Mouse (Mus musculus) lung, postnatal 0 days (tissue): ENCODE data around the gene Ythdc1.

Experiments
- CTCF ChIP-seq: IDR thresholded peaks from 2 replicates; pipeline ENCODE4 v1.5.1; 2016; ENCODE audit warnings: antibody characterized with exemption, mild to moderate bottlenecking
- EP300 ChIP-seq: IDR thresholded peaks from 2 replicates; pipeline ENCODE4 v1.6.1; 2016; ENCODE audit warnings: antibody characterized with exemption, mild to moderate bottlenecking, control low read depth

GRCm38 (mm10) chr5:86839472-86839871 lies 35.5 kb downstream of the Ythdc1 start:
- no peak for TF ChIP-seq CTCF
- no peak for TF ChIP-seq EP300
